Mouse (Mus musculus) testis, postnatal 10 days (tissue): ENCODE measurements around the gene Zfp366.

Source experiments
- DNase-seq: peaks from one replicate; pipeline ENCODE4 v3.0.0; 2021; ENCODE audit warnings: low spot score

The Zfp366 gene

GRCm38 (mm10) chr13:99254215-99254614, 69.6 kb downstream of the Zfp366 start:
- no peak for DNase-seq

- no peak for DNase-seq
Measured at GRCm38 (mm10) chr13:99254781-99255180, 70.2 kb downstream of the Zfp366 start.

GRCm38 (mm10) chr13:99256916-99257315, 72.3 kb downstream of the Zfp366 start:
- DNase-seq: no peak

GRCm38 (mm10) chr13:99258677-99259076, 74.1 kb downstream of the Zfp366 start:
- DNase-seq: no peak

GRCm38 (mm10) chr13:99259502-99260174, 75.0 kb downstream of the Zfp366 start:
- DNase-seq: no peak

- DNase-seq: no peak
Measured at GRCm38 (mm10) chr13:99262406-99262805, 77.8 kb downstream of the Zfp366 start.

GRCm38 (mm10) chr13:99263159-99263783, 78.6 kb downstream of the Zfp366 start:
- no peak for DNase-seq

- DNase-seq: no peak
Measured at GRCm38 (mm10) chr13:99264483-99264882, 79.9 kb downstream of the Zfp366 start.

GRCm38 (mm10) chr13:99272046-99272445, 87.4 kb downstream of the Zfp366 start:
- no peak for DNase-seq

- DNase-seq: no peak
Measured at GRCm38 (mm10) chr13:99277521-99277920, 92.9 kb downstream of the Zfp366 start.

- DNase-seq: no peak
Measured at GRCm38 (mm10) chr13:99278511-99278910, 93.9 kb downstream of the Zfp366 start.

GRCm38 (mm10) chr13:99279351-99279750, 94.7 kb downstream of the Zfp366 start:
- DNase-seq: no peak

GRCm38 (mm10) chr13:99282961-99283360, 98.3 kb downstream of the Zfp366 start:
- no peak for DNase-seq

- no peak for DNase-seq
Measured at GRCm38 (mm10) chr13:99283916-99284315, 99.3 kb downstream of the Zfp366 start.

GRCm38 (mm10) chr13:99284400-99285160, 100.0 kb downstream of the Zfp366 start:
- DNase-seq: no peak

- no peak for DNase-seq
Measured at GRCm38 (mm10) chr13:99285241-99285640, 100.6 kb downstream of the Zfp366 start.

- DNase-seq: no peak
Measured at GRCm38 (mm10) chr13:99287207-99287606, 102.6 kb downstream of the Zfp366 start.

- no peak for DNase-seq
Measured at GRCm38 (mm10) chr13:99287786-99288185, 103.2 kb downstream of the Zfp366 start.

GRCm38 (mm10) chr13:99290766-99291165, 106.1 kb downstream of the Zfp366 start:
- peak; percentile 30 for DNase-seq

GRCm38 (mm10) chr13:99294176-99294575, 109.6 kb downstream of the Zfp366 start:
- no peak for DNase-seq

GRCm38 (mm10) chr13:99299921-99300320, 115.3 kb downstream of the Zfp366 start:
- peak; percentile 68 for DNase-seq
